Mouse (Mus musculus) bone marrow macrophage, adult 2 months (primary cell): ENCODE data around the gene Kcna2.

ENCODE experiments used
- CTCF ChIP-seq: IDR thresholded peaks from 2 replicates; pipeline ENCODE4 v1.5.1; 2012; ENCODE audit warnings: low read depth, mild to moderate bottlenecking, low read length, moderate library complexity
- POLR2A ChIP-seq: IDR thresholded peaks from 2 replicates; pipeline ENCODE4 v1.6.1; 2012; ENCODE audit warnings: mild to moderate bottlenecking, low read depth, low read length, borderline replicate concordance

DNA sequence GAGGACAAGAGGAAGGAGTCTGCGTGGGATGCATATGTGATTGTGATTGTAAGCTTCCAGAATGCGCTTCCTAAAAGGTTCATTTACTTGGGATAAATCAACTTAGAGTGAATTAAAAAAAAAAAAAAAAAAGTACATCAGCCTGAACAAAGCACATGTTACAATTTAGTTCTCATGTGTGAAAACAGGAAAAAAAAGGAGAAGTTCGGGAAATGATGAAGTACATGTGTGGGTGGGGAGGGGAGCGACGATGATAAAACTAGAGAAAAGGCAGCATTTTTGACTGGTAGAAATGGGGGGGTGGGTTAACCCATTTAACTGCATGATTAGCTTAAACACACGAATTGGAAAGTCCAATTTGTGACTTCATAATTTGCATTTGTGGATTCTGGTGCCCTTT, 33.7 kb upstream of the Kcna2 start:
- no peak for TF ChIP-seq CTCF
- no peak for TF ChIP-seq POLR2A
